Comparison of ENCODE assay signal across 10 mouse cellular contexts in the genomic region with DNA sequence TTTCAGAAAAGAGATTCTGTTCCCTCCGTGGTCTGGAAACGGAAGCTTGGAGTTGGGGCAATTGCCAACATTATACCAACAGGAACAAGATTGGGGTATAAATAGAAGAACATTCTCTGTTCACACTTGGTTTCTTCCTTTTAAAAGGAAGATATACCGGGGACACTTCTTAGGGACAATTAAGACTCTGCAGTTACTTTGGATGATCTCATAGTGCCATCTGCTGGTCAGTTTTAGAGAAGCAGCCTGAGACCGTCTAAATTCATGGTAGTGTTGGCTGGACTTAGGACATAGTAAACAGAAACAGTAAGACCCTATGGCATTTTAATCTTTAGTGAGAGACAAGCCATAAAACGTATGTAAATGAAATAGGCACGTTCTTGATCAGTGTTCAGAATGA. TPM values are rescaled to one million over a fixed set of nuclear protein-coding genes. Genes with fewer than 3 reads are reported as not detected.
DNase-seq lines count a peak whose midpoint lies in the region; ATAC-seq and TF ChIP-seq lines count a peak whose summit lies in the region.
"Had no signal": no experiment of that assay in that cellular context is flagged by ENCODE, and none has a peak within 500 bp of the region (broad histone marks: within the 10 kb centered on the region; RNA-seq: fewer than 3 reads in every experiment).

No protein-coding gene starts in this region.

- 30% methylated on average over 6 of the region's 6 CpGs for WGBS in intestine, postnatal 0 days

- peak; percentile 70 for DNase-seq in adrenal gland, postnatal 10 days
- no peak for DNase-seq in adrenal gland, postnatal 4 days (ENCODE audit: low spot score in 2 of 2)
- DNase-seq in urinary bladder, postnatal 25 days (ENCODE audit: low spot score): peak; percentile 33
- no peak for DNase-seq in urinary bladder, adult 2 months (ENCODE audit: low spot score)
- peak; percentile 31 for DNase-seq in fibroblast of lung, adult 2 months (ENCODE audit: low read depth)
- DNase-seq in lung, postnatal 10 days: peak; percentile 50
- peak; percentile 60 for DNase-seq in retina, postnatal 7 days (ENCODE audit: low read depth, low spot score)

- H3K27me3 ChIP-seq in intestine, postnatal 0 days (replicated peaks; ENCODE audit: control insufficient read depth, insufficient read depth, low read length): no peaks in the 10 kb centered on the region
- H3K27me3 ChIP-seq: heart, embryonic 13.5 days had no signal

- no peak overlapping the region for H3K4me3 ChIP-seq in intestine, postnatal 0 days (ENCODE audit: low read depth, low read length)
- H3K4me3 ChIP-seq: heart, embryonic 13.5 days; myocyte had no signal

- no peaks in the 10 kb centered on the region for H3K9me3 ChIP-seq in intestine, postnatal 0 days (ENCODE audit: control insufficient read depth)
- H3K9me3 ChIP-seq: heart, embryonic 13.5 days had no signal

- H3K27ac ChIP-seq in intestine, postnatal 0 days (ENCODE audit: low read depth, low read length): no peak overlapping the region
- H3K27ac ChIP-seq: heart, embryonic 13.5 days had no signal

- peak; percentile 83 for TF ChIP-seq CTCF in intestine, postnatal 0 days (IDR thresholded peaks at IDR 0.05; ENCODE audit: low read depth)

- H3K9ac ChIP-seq in intestine, postnatal 0 days (ENCODE audit: low read depth, low read length): no peak overlapping the region
- H3K9ac ChIP-seq: heart, embryonic 13.5 days had no signal

- ATAC-seq in intestine, postnatal 0 days: no peak

- H3K4me2 ChIP-seq in intestine, postnatal 0 days (replicated peaks; ENCODE audit: low read depth): no peak overlapping the region
- H3K4me2 ChIP-seq: heart, embryonic 13.5 days had no signal

- H3K36me3 ChIP-seq in intestine, postnatal 0 days (ENCODE audit: control insufficient read depth, insufficient read depth): no peaks in the 10 kb centered on the region
- H3K36me3 ChIP-seq: heart, embryonic 13.5 days had no signal

- H3K4me1 ChIP-seq in intestine, postnatal 0 days (replicated peaks; ENCODE audit: control insufficient read depth, insufficient read depth, low read length): no peaks in the 10 kb centered on the region
- H3K4me1 ChIP-seq: heart, embryonic 13.5 days had no signal

RNA-seq across cellular contexts. Expression of a gene that starts 54.9 kb away (rescaled TPM):
- 10 to 100 TPM; 15.2 to 15.4 TPM for total RNA-seq in adrenal gland, postnatal 10 days (2021)
- 10 to 100 TPM; 24.6 to 28.1 TPM for total RNA-seq in adrenal gland, postnatal 4 days (2021)
- polyA plus RNA-seq in urinary bladder, adult 2 months (2012; rRNA removed): 10.3 and 12.2 TPM in 2 replicates
- 1.0 and 1.2 TPM in 2 replicates for polyA plus RNA-seq in intestine, postnatal 0 days (2015; fragmentation: Nextera tagmentation; extraction: Ambion mirVana)
- polyA plus RNA-seq: myocyte had no signal

Comparison
In these comparisons a context has a peak if more than half of its experiments do, and no peak if none do; other contexts are left out.
1. DNase-seq: peak in adrenal gland, postnatal 10 days (single experiment), urinary bladder, postnatal 25 days (single experiment), fibroblast of lung, adult 2 months (single experiment), lung, postnatal 10 days (single experiment) and retina, postnatal 7 days (single experiment); none in adrenal gland, postnatal 4 days (0 of 2) and urinary bladder, adult 2 months (single experiment).